Mouse (Mus musculus): ENCODE data around the gene Kif2a.

- TF ChIP-seq POLR2A (IDR thresholded peaks at IDR 0.05; ENCODE audit: extremely low read depth, insufficient read depth, low read length) (0 out of 2 replicates have a peak, but pooled peaks have one; percentile 13), CTCF (IDR thresholded peaks at IDR 0.05; ENCODE audit: extremely low read depth, insufficient read depth, low read length) (no peak)
These were observed 593 bp upstream of the Kif2a start for GRCm38 (mm10) chr13:107022266-107023171.

All from cortical plate, adult 2 months (tissue).